Mouse (Mus musculus): ENCODE data around the gene Ccnc.

- TF ChIP-seq CTCF (IDR thresholded peaks at IDR 0.05; ENCODE audit: low read depth) (no peak), EP300 (IDR thresholded peaks at IDR 0.05; ENCODE audit: low read depth) (no peak)
These were observed 73.5 kb downstream of the Ccnc start for GRCm38 (mm10) chr4:21801013-21801412.

Measured in liver, postnatal 0 days (tissue).